Mouse (Mus musculus) cerebellum, postnatal 14 days (tissue): ENCODE measurements around the gene Gm21789.
"Not testable (repeated sequence)": the region's sequence is repeated elsewhere in the genome, so short reads cannot be mapped to it uniquely, and the experiment has no call there.

Experiments
- DNase-seq, 2 experiments: peaks; one replicate each; pipeline ENCODE4 v3.0.0; 2021; ENCODE audit warnings: mixed read lengths in 2 of 2

Gene Gm21789

DNA sequence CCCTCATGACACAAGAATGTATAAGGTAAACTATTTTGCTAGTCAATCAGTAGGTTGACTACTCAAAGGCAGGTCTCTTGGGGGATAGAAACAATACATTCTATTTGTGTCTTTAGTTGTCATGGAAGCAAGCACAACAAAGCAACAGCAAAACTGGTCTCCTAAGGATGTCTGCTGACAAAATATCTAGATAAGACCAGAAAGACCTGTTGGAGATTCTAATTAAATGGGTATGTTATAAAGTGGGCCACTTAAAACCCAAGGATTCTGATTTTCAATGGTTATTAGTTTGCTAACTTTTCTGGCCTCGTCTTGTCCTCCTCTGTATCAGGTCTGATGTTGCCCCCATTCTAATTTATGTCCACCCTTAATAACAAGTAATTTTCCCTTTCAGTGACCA lies at the start of gene Gm21789:
Gm21789 (plus strand) TSS at position 301 of the 400 bp plus-strand sequence.
- DNase-seq: not testable (repeated sequence)

DNA sequence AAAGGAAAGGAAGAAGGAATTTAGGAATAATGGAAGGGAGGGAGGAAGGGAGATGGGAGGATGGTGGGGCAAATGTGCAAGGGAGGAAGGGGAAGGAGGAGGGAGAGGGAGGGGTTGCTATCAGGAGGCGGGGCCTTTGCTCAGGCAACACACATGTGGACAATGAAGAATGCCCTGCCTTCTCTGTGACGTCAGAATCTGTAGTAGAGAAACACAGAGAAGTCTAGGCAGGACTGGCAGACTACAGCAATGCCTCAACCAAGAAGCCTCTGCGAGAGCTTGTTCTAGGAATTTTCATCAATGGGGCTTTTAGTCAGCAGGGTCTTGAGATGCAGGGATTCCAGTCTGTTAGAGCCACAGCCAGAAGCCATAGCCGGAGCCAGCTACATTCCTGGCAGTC lies 47.2 kb upstream of the Gm21789 start, which contains the start of gene Btbd35f30:
Btbd35f30 (plus strand) TSS at position 301 of the 400 bp plus-strand sequence.
- DNase-seq: not testable (repeated sequence)

DNA sequence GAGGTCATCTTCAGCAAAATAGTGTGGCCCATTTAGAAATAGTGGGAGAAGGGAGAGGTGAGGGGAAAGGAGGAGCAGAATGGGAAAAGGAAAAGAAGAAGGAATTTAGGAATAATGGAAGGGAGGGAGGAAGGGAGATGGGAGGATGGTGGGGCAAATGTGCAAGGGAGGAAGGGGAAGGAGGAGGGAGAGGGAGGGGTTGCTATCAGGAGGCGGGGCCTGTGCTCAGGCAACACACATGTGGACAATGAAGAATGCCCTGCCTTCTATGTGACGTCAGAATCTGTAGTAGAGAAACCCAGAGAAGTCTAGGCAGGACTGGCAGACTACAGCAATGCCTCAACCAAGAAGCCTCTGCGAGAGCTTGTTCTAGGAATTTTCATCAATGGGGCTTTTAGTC lies 32.0 kb downstream of the Gm21789 start, which contains the start of gene Btbd35f5:
Btbd35f5 (plus strand) TSS at position 301 of the 400 bp plus-strand sequence.
- DNase-seq: not testable (repeated sequence)
